Mouse (Mus musculus) testis, adult 10 weeks (tissue): ENCODE data around the gene Mgat4a. TPM values are rescaled to one million over a fixed set of nuclear protein-coding genes. Genes with fewer than 3 reads are reported as not detected.

Source experiments
- polyA plus RNA-seq: library from polyadenylated mRNA; stranded (reverse); fragments of 350-450 nt; fragmentation: Illumina TruSeq; extraction: RNeasy Lipid Tissue Mini Kit (QIAGEN cat#74804); gene quantifications from one replicate; pipeline ENCODE4 v1.2.3, GENCODE M21; 2014; ENCODE audit warnings: low read depth, low replicate concordance

Mgat4a gene
- 16.2 TPM for polyA plus RNA-seq

DNA sequence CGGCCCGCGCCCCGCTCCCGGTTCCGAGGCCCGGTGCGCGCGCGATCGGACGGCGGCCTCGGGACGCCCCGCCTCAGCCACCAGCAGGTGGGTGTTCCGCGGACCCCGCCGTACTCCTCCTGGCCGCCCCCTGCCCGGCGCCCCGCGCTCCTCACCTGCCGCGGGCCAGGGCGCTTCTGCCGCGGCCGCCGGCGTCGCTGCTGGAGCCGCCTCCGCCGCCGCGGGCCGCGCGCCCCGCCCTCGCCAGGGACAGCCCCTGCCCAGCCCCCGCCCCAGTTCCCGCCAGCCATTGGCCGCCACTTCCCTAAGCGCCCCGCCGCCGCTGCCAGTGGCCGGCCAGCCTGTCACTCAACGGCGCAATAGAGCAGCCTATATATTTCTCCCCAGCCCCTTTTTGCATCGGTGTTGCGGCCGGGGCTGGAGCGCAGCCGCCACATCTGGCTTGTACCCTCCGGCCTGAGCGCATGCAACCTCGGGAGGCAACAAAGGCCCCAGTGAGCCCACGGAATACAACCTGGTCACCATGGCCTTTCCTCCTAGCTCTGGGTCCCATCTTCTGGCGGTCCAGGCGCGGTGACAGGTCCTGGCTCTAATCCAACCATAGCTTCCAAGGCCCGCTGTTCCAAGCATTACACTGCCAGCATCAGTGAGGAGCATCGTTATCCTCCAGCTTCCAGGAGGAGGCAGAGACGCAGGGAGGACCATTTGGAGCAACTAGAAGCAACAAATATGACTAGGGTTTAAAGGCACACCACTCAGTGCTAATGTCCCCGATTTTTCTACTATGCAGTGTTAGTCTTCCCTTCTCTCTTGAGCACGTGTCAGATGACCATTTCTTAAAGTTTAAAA is at the start of gene Mgat4a:
Mgat4a (minus strand) TSS at position 207 of the 849 bp plus-strand sequence.

GRCm38 (mm10) chr1:37429366-37430296 is 111.2 kb downstream of the Mgat4a start, which contains the start of the genes Coa5 and Unc50:
Gene Coa5 (minus strand): TSS chr1:37430103.
Gene Unc50 (plus strand): TSS chr1:37430139.

Other genes starting within 250 kb of the Mgat4a start
- 10.7 TPM for gene Inpp4a, start 241.2 kb downstream of the Mgat4a start, polyA plus RNA-seq
- gene Coa5, start 110.9 kb downstream of the Mgat4a start, polyA plus RNA-seq, result 66.9 TPM
- gene Unc50, start 110.9 kb downstream of the Mgat4a start, polyA plus RNA-seq, result 52.4 TPM
- gene 2010300C02Rik, start 179.1 kb upstream of the Mgat4a start, polyA plus RNA-seq, result 0.56 TPM